Mouse (Mus musculus) right cerebral cortex, postnatal 36 days (tissue): ENCODE results near the gene Rgcc.

Source experiments
- DNase-seq, 2 experiments: peaks; one replicate each; pipeline ENCODE4 v3.0.0; 2022; ENCODE audit warnings: low spot score in 2 of 2, mixed read lengths in 1 of 2

Gene Rgcc

DNA sequence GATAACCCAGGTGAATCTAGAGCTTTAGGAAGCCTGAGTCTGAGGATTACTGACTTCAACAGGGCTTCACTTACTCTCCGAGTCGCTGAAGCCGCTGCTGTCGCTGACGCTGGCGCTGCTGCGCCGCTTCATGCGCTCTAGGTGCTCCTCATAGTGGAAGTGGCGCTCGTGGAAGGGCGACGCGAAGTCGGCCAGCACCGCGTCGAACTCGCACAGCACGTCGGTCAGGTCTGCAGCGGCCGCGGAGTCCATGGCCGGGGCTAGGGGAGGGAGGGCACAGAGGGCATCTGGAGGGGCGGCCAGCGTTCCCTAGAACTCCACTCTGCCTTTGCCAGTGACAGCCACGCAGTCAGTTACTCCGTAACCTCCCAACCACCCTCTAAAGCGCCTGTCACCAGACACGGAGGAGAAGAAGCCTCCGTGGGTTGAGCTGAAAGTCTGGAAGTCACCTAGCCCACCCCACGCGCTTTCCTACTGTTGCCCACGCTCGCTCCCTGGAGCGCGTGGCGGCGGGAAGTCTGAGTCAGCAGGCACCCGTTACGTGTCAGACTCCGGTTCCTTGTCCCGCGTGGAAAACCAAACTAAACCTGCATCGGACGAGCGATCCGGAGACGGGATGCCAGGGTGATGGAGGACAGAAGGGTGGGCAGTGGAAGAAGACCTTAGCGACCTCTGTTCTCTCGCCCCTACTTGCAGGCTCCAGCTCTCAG, 649 bp downstream of the Rgcc start:
- DNase-seq, result peak; percentile 39 to 53

GRCm38 (mm10) chr14:79299796-79300195, 1.6 kb downstream of the Rgcc start:
- DNase-seq, result peak in 1 of 2 experiments; percentile 40

DNA sequence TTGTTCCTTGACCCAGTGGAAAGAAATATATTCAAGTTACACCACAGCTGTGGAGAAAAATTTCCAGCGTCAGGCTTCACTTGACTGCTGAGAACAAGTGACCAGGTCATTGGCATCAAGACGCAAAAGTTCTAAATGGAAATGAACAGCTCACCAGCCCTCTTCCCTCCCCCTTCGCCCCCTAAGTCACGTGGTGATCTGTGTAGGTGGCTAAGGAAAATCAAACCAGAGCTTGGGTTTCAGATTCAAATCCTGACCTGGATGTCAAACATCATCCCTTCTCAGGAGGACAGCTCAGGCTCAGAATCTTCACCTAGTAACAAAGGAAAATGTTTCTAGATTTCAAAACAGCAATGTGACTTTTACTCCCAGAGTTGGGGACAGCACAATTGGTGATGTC, 2.2 kb downstream of the Rgcc start:
- no peak for DNase-seq

DNA sequence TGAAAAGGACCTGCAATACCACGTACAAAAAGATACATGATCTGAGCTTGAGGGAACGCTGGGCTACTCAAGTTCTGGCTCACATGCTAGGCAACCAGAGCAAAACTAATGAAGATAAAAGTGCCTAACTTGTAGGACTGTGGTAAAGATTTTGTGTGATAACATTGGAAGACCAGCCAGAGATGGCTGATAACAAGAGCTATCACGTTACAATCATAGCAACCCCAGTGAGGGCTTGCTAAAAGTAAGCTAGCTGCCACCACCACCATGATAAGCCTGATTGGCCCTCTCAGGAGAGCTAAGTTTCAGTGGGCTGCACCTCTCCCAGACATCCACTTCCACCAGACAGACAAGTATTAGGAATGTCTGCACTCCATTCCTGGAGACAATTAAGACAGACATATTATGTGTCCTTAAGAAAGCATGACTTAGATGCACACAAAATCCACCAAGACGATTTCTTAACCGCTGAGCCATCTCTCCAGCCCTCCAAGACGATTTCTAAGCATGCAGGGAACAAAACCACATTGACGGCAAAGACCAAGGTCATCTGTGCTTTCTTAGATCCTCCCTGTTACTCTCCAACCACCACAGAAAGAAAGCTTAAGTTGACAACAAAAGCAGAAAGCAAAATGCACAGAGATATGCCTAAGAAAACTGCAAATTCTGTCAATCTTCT, 3.0 kb downstream of the Rgcc start:
- no peak for DNase-seq

DNA sequence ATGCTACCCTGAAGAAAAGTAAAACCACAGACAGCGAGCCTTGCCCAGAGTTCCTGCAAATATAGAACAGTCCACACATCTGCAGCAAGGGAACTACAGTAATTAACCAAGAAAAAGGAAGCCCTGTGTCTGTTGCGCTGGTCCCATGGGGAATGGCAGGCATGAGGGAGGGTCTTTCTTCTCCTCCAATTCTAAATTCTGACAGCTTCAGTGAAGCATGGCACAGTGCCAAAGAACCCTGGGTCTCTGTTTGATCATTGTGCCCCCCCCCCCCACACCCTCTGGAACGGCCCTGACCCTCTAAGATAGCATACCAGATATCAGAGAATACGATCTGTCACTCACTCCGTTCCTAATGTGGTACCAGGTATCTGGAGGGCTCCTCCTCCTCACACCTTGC, 4.6 kb downstream of the Rgcc start:
- DNase-seq, result no peak

GRCm38 (mm10) chr14:79296201-79296600, 5.2 kb downstream of the Rgcc start:
- no peak for DNase-seq

DNA sequence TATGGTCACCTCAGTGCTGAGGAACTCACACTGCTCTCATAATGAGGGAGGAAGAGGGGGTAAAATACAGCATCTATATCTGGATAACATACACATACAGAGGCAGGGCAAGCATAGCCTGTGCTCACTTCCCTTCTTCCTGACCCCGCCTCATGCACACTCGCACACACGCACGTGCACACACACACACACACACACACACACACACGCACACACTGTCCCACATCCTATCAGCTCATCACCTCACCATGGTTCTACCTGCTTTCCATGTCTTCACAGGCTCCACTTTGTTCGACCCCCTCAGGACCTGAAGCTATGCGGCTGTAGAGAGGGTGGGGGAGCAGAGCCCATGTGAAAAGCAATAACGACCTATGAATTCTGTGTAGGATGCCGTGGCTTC, 5.9 kb downstream of the Rgcc start:
- no peak for DNase-seq

- no peak for DNase-seq
These were observed 6.5 kb downstream of the Rgcc start for GRCm38 (mm10) chr14:79294950-79295349.

DNA sequence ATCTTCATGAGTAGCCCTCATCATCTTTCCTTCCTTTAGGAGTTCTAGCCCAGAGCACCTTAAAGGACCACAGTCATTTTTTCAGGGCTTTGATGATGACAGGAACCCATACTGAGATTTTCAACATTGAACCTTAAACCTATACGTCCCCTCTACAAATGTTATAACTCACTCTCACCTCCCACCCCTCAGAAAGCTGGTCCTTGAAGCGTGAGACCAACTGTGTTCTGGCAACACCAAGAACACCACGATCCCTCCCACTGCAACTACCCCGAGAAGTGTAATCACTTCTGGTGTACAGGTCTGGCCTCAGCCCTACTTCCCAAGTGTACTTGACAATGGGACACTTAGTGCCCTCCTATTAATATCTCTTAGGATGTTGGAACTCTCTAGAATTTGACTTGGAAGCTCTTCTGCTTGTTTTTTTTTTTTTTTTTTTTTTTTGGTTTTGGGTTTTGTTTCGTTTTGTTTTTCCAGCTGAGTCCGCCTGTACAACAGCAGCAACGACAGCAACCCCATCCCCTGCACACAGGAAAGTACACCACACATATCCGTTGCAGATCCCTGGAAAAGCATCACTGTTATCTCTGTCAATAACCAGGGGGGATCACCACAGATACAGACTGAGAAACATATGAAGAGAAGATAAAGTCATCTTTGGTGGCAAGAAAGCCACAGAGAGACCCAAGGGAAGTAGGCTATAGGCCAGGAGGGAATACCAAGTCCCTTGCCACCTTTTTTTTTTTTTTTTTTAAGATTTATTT, 7.2 kb downstream of the Rgcc start:
- DNase-seq, result no peak

GRCm38 (mm10) chr14:79293119-79293780, 8.2 kb downstream of the Rgcc start:
- DNase-seq, result no peak

DNA sequence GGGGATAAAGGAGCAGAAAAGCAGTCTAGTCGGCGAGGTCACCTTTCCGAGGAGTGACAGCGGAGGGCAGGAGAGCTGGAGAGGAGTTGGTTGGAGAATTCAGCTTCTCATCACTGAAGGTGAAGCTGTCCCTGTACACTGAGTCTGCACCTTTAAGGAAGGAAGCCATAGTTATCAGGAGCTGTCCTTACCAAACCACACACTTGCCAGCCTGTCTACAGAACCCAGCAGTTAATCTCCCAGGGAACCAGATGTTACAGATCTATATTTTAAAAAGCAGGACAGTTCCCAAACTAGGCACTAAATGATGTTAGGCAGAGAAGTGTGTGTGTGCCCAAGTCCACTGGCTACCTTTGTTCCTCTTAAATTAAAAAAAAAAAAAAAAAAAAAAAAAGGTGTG, 9.8 kb downstream of the Rgcc start:
- no peak for DNase-seq

DNA sequence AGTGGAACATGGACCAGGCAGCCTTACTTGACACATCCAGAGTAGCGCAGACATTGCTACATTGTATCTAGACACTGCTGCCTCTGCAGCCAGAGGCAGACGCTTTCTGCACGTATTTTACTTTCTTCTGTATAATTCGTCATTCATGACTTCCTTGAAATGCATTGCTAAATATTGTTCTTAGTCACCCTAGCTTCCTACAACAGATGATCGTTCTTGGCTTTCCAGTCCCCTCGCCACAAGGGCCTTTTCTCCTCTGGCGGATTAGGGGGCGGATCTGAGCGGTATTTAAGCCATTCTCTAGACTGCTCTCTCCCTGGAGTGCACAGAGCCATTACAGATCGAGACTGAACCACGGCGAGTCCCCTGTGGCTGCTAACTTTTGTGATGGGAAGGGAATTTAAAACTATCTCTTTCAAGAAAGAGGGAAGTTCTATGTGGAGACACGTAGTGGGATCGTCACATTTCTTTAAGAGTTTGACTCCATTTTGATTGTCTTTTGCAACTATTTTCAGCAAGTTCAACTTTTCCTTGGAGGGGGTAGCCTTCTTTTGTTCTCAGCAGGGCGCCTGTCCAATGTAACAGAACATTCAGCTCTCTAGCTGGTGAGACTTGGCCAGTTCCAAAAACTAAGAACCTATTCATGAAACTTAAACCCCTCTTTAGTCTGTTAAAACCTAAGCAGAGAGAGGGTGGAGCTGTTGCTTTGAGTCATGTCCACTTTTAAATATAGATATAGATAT, 10.6 kb downstream of the Rgcc start:
- no peak for DNase-seq

DNA sequence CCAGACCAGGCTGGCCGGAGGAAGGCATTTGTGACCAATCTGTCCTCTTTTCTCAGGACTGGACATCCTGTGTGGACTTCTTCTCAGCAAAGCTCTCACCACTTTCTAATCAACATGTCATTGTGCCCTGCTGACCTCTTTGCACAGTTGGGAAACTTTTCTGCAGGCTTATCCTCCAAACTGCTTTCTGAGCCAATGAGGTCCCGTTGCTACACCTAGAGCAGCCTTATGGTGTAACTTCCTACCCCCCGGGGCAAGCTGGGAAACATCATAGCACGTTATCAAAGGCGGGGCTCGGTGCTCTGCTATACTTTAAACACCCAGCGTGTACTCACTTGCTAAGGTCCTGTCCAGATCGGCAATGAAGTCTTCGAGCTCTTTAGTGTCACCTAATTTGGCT, 11.5 kb downstream of the Rgcc start:
- no peak for DNase-seq

DNA sequence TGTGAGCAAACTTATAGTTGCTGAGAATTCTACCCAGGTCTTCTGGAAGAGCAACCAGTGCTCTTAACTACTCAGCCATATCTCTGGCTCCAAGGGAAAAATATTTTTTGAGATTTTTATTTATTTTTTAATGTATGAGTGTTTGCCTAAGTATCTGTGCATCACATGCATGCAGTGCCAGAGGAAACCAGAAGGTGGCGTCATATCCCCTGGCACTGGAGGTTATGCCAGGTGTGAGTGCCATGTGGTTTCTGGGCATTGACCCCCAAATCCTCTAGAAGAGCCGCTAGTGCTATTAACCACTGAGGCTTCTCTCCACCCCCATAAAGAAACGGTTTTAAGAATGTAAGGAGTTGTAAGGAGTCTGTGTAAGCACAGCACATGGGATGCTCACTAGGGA, 13.2 kb downstream of the Rgcc start:
- no peak for DNase-seq

DNA sequence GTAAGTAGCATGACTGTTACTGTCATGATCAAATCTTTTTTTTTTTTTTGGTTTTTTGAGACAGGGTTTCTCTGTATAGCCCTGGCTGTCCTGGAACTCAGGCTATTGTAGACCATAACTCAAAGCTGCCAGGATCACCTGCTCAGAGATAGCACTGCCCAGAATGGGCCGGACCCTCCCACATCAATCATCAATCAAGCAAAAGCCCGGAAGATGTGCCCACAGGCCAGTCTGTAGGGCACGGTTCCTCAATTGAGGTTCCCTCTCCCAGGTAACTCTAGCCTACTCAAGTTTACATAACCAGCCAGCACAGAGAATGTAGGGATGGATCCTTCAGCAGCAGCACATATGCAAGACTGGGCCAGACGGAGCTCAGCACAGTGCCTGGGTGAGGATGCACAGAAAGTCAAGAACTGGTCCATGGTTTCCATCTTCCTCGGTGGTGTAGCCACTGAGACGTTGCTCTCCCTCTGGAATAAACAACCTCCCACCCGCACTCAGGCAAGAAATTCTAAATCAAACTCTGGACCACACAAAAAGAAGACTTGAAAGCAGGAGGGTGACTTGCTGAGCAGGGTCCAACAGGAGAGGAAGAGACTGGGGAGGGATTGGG, 14.1 kb downstream of the Rgcc start:
- DNase-seq, result no peak

- DNase-seq, result no peak
These were observed 15.9 kb downstream of the Rgcc start for GRCm38 (mm10) chr14:79285549-79285948.

DNA sequence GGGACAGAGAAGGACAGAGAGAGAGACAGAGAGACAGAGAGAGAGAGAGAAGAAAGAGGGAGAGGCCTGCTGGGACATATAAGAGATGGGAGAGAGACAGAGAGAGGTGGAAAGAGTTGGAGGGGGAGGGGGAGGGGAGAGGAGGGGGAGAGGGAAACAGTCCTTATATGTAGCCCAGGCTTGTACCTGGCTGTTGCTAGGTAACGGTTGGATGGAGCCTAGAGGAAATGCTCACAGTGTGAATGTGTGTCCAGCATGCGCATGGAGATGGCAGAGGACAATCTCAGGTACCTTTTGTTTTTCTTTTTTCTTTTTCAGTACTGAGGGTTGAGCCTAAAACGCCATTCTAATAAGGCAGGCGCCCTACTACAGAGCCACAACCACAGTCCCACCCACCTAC, 16.8 kb downstream of the Rgcc start:
- no peak for DNase-seq

- DNase-seq, result no peak
These were observed 17.5 kb downstream of the Rgcc start for GRCm38 (mm10) chr14:79283952-79284351.

DNA sequence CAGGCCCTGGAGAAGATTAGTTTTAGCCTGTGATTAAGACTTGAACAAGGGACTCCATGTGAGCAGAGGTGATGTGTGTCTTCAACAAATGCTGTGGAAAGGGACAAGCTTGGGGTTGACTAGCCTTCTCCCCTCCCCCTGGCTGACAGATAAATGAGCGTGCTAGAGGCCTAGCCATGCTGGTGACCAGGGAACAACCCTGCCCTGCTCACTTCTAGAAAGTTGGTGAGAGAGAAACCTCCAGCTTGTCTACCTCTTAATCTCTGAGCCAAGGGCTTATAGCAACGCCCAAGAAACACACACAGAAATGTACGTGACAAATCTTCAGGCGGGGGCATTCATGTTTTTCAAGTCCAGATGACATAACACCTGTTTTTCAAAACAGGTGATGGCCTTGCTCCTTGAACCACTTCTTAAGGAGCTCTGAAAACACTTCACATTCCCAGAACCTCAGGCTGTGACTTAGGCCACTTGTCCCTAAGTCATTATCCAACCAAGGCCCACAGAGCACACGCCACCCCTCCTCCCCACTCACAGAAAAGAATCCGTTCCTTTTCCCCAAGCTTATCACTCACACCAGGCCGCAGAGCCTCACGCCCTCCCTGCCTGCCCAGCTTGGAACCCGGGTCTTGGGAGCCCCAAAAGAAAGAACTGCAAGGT, 19.4 kb downstream of the Rgcc start:
- no peak for DNase-seq

DNA sequence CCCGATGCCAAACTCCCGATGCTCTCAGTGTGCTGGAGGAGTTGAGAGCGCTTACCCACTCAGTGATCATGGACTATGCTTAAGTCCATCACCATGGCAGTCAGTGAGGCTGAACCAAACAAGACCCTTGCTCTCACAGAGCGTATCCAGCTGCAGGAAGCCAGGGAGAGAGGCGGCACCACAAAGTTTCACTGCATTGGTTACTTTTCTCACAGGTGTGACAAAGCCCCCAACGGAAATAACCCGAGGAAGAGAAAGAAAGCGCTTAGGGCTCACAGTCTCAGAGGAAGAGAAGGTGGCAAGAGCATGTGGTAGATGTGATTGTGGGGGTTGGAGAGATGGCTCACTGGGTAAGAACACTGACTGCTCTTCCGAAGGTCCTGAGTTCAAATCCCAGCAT, 21.0 kb downstream of the Rgcc start:
- no peak for DNase-seq

DNA sequence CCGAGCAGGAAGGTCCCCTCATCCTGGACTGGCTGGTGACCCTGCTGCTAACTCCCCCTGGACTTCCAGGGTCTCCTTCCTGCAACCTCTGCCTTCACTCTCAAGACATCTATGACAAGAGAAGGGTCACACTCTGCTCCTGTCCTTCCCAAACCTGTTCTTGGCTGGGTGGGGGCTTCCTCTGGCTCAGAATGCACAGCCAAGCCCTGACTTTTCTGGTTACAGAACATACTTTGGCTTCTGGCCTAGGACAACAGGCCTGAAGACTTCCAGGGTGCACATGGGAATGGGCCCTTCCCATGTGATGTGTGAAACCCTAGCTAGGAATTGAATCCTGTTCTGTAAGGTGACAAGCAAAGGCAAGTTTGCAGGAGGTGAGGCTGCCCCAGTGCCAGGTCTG, 22.0 kb downstream of the Rgcc start:
- no peak for DNase-seq
